Mouse (Mus musculus) testis, adult 2 months (tissue): ENCODE measurements at regions not wholly inside any gene's neighbourhood (a gene's known extent, or its start where the extent isn't known, plus 50 kb on each side); places are given as distances from the start of the nearest gene placed in this dataset.

Experiments used
- CTCF ChIP-seq: fragments of 200-500 bp; IDR thresholded peaks from 2 replicates; pipeline ENCODE4 v1.5.1; 2012; ENCODE audit warnings: low read depth, mild to moderate bottlenecking, inconsistent platforms, low read length, moderate library complexity; ENCODE audit not compliant: control insufficient read depth, insufficient read depth, insufficient replicate concordance
- POLR2A ChIP-seq: fragments of 200-500 bp; IDR thresholded peaks from 2 replicates; pipeline ENCODE4 v1.6.1; 2012; ENCODE audit warnings: low read depth, mild to moderate bottlenecking, inconsistent platforms, low read length, moderate library complexity; ENCODE audit not compliant: control insufficient read depth

- TF ChIP-seq CTCF = no peak
- TF ChIP-seq POLR2A = no peak
These were observed 175.0 kb upstream of the Lpp start for GRCm38 (mm10) chr16:24218162-24218849.
